Mouse (Mus musculus) intestine, postnatal 0 days (tissue): ENCODE results near the gene Drd2. TPM values are rescaled to one million over a fixed set of nuclear protein-coding genes. Genes with fewer than 3 reads are reported as not detected.

Experiments used
- ATAC-seq: fragments of 200-750 bp; cut with Nextera tagmentation; 2 replicates; pipeline ENCODE4 v1.8.0; 2017; ENCODE audit warnings: mild to moderate bottlenecking, moderate TSS enrichment, moderate library complexity
- H3K27ac ChIP-seq: fragments of 300-500 bp; sonication (generic); 2 replicates; pipeline ENCODE4 v1.5.1; 2014; ENCODE audit warnings: mild to moderate bottlenecking, low read depth, low read length, moderate library complexity
- H3K27me3 ChIP-seq: fragments of 300-500 bp; sonication (generic); replicated peaks from 2 replicates; pipeline ENCODE4 v1.6.1; 2014; ENCODE audit warnings: low read length, mixed read lengths; ENCODE audit not compliant: control insufficient read depth, insufficient read depth
- H3K36me3 ChIP-seq: fragments of 300-500 bp; sonication (generic); 2 replicates; pipeline ENCODE4 v1.6.1; 2014; ENCODE audit warnings: mild to moderate bottlenecking, moderate library complexity; ENCODE audit not compliant: control insufficient read depth, insufficient read depth
- H3K4me1 ChIP-seq: fragments of 300-500 bp; sonication (generic); replicated peaks from 2 replicates; pipeline ENCODE4 v1.6.1; 2014; ENCODE audit warnings: antibody characterized with exemption, low read length, mixed read lengths; ENCODE audit not compliant: control insufficient read depth, insufficient read depth
- H3K4me2 ChIP-seq: fragments of 300-500 bp; sonication (generic); replicated peaks from 2 replicates; pipeline ENCODE4 v1.6.1; 2014; ENCODE audit warnings: low read depth, mild to moderate bottlenecking, moderate library complexity
- H3K4me3 ChIP-seq: fragments of 300-500 bp; sonication (generic); 2 replicates; pipeline ENCODE4 v1.5.1; 2014; ENCODE audit warnings: low read depth, low read length
- H3K9ac ChIP-seq: fragments of 300-500 bp; sonication (generic); 2 replicates; pipeline ENCODE4 v1.6.1; 2014; ENCODE audit warnings: mild to moderate bottlenecking, low read depth, low read length
- H3K9me3 ChIP-seq: fragments of 300-500 bp; sonication (generic); 2 replicates; pipeline ENCODE4 v1.6.1; 2016; ENCODE audit warnings: mixed run types; ENCODE audit not compliant: control insufficient read depth
- CTCF ChIP-seq: sonication (generic); IDR thresholded peaks from 2 replicates; pipeline ENCODE4 v1.5.1; 2016; ENCODE audit warnings: low read depth, mild to moderate bottlenecking, control low read depth, antibody characterized with exemption, moderate library complexity
- WGBS: fragments of 180-500 bp; shearing (Covaris S2); extraction: QIAGEN DNeasy Blood & Tissue Kit; methylation state at CpG from one replicate; pipeline ENCODE4 v1.1.7; 2014; 5-methylcytosine and 5-hydroxymethylcytosine counted together
- polyA plus RNA-seq: library from polyadenylated mRNA; unstranded; fragments of >200 nt; fragmentation: Nextera tagmentation; extraction: Ambion mirVana; gene quantifications from 2 replicates; pipeline ENCODE4 v1.2.1, GENCODE M21; 2015

Gene Drd2
- polyA plus RNA-seq, 1 experiment from 2014 or later, result not detected

DNA sequence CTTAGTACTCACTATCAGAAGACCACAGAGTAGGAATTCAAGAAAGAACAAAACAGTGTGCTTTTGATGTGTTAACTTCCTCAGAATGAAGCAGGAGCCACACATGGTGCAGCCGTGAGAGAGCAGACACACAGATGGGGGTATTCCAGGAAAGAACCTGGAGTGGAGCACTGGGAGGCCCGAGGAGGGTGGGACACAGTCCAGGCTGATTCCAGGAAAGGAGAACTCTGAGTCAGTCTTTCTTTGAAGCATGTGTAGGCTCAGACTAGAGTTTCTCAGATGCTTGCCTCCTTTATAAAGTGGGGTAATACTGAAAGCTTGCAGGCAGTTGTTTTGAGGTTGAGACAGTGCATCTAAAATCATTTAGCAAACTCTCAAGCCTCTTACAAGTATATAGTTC lies 51.8 kb downstream of the Drd2 start:
- no peak overlapping the region for H3K27ac ChIP-seq
- H3K9ac ChIP-seq, result no peak overlapping the region
- H3K27me3 ChIP-seq, result no peaks in the 10 kb centered on the region
- H3K4me3 ChIP-seq, result no peak overlapping the region
- H3K36me3 ChIP-seq, result no peaks in the 10 kb centered on the region
- 50% methylated on average over 2 of the region's 2 CpGs for WGBS
- no peaks in the 10 kb centered on the region for H3K9me3 ChIP-seq
- no peaks in the 10 kb centered on the region for H3K4me1 ChIP-seq
- H3K4me2 ChIP-seq, result no peak overlapping the region
- no peak for TF ChIP-seq CTCF
- no peak for ATAC-seq

DNA sequence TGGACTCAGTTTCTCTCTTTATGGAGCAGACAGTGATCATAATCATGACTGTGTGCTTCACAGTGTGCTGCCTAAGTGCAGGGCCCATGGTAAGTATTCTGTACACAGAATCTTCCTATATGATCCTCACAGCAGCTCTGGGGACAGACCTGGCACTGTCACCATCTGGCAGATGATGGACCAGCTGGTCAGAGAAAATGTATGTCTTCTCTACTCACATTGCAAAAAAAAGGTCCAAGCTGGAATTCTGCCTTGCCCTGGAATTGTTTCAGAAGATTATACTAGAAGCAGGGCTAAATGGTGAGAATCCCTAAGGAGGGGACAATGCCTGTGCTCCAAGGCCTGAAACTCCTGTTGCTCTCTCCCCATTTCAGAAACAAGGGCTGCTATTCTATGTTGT lies 55.6 kb downstream of the Drd2 start:
- H3K4me2 ChIP-seq, result no peak overlapping the region
- H3K9ac ChIP-seq, result no peak overlapping the region
- H3K27me3 ChIP-seq, result no peaks in the 10 kb centered on the region
- no peaks in the 10 kb centered on the region for H3K4me1 ChIP-seq
- no peaks in the 10 kb centered on the region for H3K36me3 ChIP-seq
- H3K9me3 ChIP-seq, result no peaks in the 10 kb centered on the region
- H3K4me3 ChIP-seq, result no peak overlapping the region
- ATAC-seq, result no peak
- TF ChIP-seq CTCF, result no peak
- H3K27ac ChIP-seq, result no peak overlapping the region

GRCm38 (mm10) chr9:49403711-49404110 lies 63.3 kb downstream of the Drd2 start:
- H3K27me3 ChIP-seq, result no peaks in the 10 kb centered on the region
- no peaks in the 10 kb centered on the region for H3K36me3 ChIP-seq
- no peak overlapping the region for H3K9ac ChIP-seq
- no peak overlapping the region for H3K4me2 ChIP-seq
- no peak for TF ChIP-seq CTCF
- no peaks in the 10 kb centered on the region for H3K4me1 ChIP-seq
- H3K4me3 ChIP-seq, result no peak overlapping the region
- no peak for ATAC-seq
- H3K27ac ChIP-seq, result no peak overlapping the region
- no peaks in the 10 kb centered on the region for H3K9me3 ChIP-seq
- 47% methylated on average over 2 of the region's 2 CpGs for WGBS

GRCm38 (mm10) chr9:49407028-49407427 lies 66.6 kb downstream of the Drd2 start:
- WGBS, result 86% methylated on average over 5 of the region's 5 CpGs
- no peak overlapping the region for H3K4me2 ChIP-seq

GRCm38 (mm10) chr9:49410621-49411020 lies 70.2 kb downstream of the Drd2 start:
- no peaks in the 10 kb centered on the region for H3K4me1 ChIP-seq
- H3K27ac ChIP-seq, result no peak overlapping the region
- TF ChIP-seq CTCF, result no peak
- H3K9ac ChIP-seq, result no peak overlapping the region
- H3K9me3 ChIP-seq, result no peaks in the 10 kb centered on the region
- H3K27me3 ChIP-seq, result no peaks in the 10 kb centered on the region
- no peaks in the 10 kb centered on the region for H3K36me3 ChIP-seq
- WGBS, result 76% methylated on average over 5 of the region's 5 CpGs
- H3K4me3 ChIP-seq, result no peak overlapping the region
- ATAC-seq, result no peak
- no peak overlapping the region for H3K4me2 ChIP-seq

More at GRCm38 (mm10) chr9:49407028-49407427, 66.6 kb downstream of the Drd2 start:
- Histone ChIP-seq H3K27me3 (no peaks in the 10 kb centered on the region), H3K36me3 (no peaks in the 10 kb centered on the region), H3K27ac (no peak overlapping the region), H3K4me1 (no peaks in the 10 kb centered on the region), H3K9me3 (no peaks in the 10 kb centered on the region), H3K9ac (no peak overlapping the region), H3K4me3 (no peak overlapping the region)
- no peak for ATAC-seq
- TF ChIP-seq CTCF, result no peak

DNA sequence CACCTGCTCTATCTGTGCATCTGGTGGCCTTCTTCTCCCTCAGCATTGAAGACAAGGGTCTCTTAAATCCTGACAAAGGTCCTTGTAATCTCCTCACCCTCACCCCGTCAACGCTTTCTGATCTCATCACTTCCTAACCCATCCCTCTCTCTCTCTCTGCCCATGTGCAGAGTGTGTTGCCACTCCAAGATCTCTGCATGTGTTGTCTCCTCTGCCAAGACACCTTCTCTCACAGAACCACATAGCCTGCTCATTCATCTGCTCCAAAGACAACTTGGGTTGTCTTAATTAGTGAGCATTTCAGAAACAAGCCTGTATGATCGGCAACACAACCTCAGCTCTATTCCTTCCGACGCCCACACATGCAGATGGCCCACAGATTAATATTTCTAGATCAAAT lies 83.4 kb downstream of the Drd2 start:
- H3K9me3 ChIP-seq, result no peaks in the 10 kb centered on the region
- no peak overlapping the region for H3K27ac ChIP-seq
- no peak overlapping the region for H3K4me2 ChIP-seq
- WGBS, result 94% methylated on average over 5 of the region's 5 CpGs
- H3K4me3 ChIP-seq, result no peak overlapping the region
- no peak overlapping the region for H3K9ac ChIP-seq
- ATAC-seq, result no peak
- H3K36me3 ChIP-seq, result no peaks in the 10 kb centered on the region
- H3K4me1 ChIP-seq, result no peaks in the 10 kb centered on the region
- TF ChIP-seq CTCF, result no peak
- H3K27me3 ChIP-seq, result no peaks in the 10 kb centered on the region

GRCm38 (mm10) chr9:49425585-49425984 lies 85.2 kb downstream of the Drd2 start:
- no peak for ATAC-seq

More at GRCm38 (mm10) chr9:49425585-49425984, 85.2 kb downstream of the Drd2 start:
- Histone ChIP-seq H3K4me1 (no peaks in the 10 kb centered on the region), H3K4me3 (no peak overlapping the region), H3K27me3 (no peaks in the 10 kb centered on the region), H3K4me2 (no peak overlapping the region), H3K27ac (no peak overlapping the region), H3K9me3 (no peaks in the 10 kb centered on the region), H3K36me3 (no peaks in the 10 kb centered on the region), H3K9ac (no peak overlapping the region)
- no peak for TF ChIP-seq CTCF
- 32% methylated on average over 1 of the region's 1 CpGs for WGBS
